Mouse (Mus musculus): ENCODE measurements around the gene Mtm1. TPM values are rescaled to one million over a fixed set of nuclear protein-coding genes. Genes with fewer than 3 reads are reported as not detected.
A peak's percentile ranks its signal among the peaks of the same experiment; 100 is the strongest.
"Not testable (repeated sequence)": the region's sequence is repeated elsewhere in the genome, so short reads cannot be mapped to it uniquely, and the experiment has no call there.

Gene Mtm1
- total RNA-seq, 2 experiments from 2014 or later = 5.1 to 7.8 TPM

DNA sequence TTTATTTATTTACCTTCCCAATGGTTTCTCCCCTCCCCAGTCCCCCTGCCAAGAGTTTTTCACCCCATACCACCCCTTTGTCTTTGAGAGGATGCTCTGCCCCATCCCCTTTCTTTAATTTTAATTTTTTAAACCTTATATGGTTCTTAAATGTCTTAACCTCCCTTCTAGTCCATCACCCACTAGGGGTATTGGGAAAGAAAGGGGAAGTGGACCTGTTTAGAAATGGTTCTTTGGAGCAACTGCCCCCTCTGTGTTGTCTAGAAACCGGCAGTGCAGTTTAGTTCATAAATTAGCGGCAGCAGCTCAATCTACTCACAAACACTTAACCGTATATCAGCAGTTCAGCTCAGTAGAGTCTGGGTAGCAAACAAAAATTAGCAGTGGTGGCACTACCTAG lies 63.6 kb downstream of the Mtm1 start:
- DNase-seq (ENCODE audit: extremely low spot score in 1 of 2, low spot score in 1 of 2) = no peak

DNA sequence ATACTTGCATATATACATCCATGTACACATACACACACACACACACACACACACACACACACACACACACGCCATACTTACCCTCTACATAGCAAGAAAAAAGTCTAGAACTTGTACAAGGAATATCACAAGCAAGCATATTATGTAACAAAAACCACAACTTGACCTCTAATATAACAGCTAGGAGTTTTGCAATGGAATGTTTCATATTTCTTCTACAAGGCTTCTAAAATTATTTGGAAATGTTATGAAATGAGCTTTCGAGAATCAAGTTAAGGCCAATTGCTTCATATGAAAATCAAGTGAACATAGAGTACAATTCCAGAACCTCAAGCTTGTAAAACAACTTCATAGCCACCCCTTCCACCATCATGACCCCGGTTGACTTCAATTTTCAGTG lies 74.9 kb downstream of the Mtm1 start:
- DNase-seq (ENCODE audit: extremely low spot score in 1 of 2, low spot score in 1 of 2) = no peak

DNA sequence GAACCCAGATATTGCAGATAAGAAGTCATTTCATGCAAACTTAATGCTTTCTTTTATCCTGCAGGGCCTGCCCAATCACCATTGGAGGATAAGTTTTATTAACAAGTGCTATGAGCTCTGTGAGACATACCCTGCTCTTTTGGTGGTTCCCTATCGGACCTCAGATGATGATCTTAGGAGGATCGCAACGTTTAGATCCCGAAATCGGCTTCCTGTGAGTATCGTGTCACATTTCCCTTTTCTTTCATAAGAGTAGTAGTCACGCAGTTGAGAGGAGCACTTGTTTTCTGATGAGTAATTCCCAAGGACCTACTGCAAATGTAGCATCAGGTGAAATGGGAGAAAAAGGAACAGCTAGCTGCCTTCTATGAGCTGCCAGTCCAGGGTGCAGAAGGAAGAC lies 76.5 kb downstream of the Mtm1 start:
- no peak for DNase-seq (ENCODE audit: extremely low spot score in 1 of 2, low spot score in 1 of 2)

DNA sequence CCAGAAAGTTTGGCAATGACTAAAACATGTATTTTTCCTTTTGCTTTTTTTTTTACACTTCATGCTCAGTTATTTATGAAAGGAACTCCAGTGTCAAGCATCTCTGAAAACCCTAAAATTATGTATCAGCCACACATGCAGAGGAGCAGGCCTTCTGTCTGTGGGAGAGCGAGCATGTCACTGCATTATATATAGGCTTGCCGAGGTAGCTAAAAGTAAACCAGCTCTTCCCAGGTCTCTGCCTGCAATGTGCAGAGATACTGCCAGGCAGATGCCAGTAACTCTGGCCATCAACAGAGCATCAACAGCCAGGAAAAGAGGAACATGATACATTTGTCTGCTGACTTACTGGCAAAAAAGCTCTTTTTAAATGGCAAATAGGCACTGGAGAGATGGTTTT lies 83.6 kb downstream of the Mtm1 start:
- no peak for DNase-seq (ENCODE audit: extremely low spot score in 1 of 2, low spot score in 1 of 2)

DNA sequence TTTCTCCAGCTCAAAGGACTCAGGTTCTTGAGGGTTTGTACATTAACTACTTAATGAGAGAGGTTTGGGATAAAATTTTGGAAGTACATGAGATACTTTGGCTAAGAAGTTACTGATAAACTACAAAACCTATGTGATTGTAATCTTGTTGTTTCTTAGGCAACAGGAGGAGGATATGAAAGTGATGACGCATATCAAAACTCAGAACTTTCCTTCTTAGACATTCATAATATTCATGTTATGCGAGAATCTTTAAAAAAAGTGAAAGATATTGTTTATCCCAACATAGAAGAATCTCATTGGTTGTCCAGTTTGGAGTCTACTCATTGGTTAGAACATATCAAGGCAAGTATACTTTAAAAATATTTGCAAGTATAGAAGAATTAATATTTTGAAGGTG lies 85.4 kb downstream of the Mtm1 start:
- DNase-seq (ENCODE audit: extremely low spot score in 1 of 2, low spot score in 1 of 2) = no peak

DNA sequence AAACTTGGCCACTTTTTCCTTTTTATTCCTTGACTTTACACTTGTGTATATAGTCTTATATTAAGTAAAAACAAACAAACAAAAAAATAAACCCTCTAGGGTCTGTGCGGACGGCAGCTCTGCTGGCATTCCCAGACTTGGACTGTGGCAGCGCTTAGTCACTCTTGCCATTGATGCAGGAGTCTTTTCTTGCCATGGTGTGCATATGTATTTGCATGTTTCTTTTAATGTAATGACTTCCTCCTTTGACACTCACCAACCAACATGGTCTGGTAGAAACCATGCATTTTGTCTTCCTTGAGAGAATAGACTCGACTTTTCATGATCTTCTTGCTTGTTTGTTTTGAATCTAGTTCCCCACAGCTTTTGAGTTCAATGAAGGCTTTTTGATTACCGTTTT lies 91.6 kb downstream of the Mtm1 start:
- no peak for DNase-seq (ENCODE audit: extremely low spot score in 1 of 2, low spot score in 1 of 2)

DNA sequence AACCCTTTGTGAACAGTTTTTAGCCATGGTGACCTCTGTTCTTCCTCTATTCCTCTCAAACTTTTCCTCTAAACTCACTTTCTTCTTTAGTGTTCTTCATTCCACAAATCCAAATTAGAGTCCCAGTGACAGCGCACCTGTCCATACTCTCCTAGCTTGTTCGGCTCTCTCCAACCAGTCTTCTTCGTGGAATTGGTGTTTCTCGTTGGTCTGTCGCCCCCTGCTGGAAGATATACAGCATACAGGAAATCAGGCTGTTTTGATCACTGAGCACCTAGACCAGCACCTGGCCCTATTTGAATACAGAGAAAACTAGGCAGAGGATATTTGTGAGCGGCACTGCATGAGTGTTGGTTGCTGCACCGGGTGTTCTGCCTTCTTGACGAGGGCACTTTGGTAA lies 100.7 kb downstream of the Mtm1 start:
- peak in 1 of 2 experiments; percentile 46 for DNase-seq (ENCODE audit: extremely low spot score in 1 of 2, low spot score in 1 of 2)

DNA sequence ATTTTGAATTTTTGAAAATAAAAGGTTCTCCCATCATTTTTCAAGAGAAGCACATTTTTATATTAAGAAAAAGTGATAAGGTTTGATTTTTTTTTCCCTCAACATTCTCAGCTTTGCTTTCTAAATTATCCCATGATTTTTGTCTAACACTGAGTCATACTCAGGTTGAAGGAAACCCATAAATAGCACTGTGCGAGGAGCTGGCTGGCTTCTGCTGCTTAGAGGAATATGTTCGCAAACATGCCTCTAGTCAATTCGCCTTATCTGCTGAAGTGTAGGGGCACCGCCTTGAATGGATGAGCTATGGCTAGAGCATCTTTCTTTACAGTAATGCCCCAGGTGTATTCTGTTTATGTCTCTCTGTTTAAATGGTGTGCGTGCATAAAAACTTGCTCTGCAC lies 103.8 kb downstream of the Mtm1 start:
- no peak for DNase-seq (ENCODE audit: extremely low spot score in 1 of 2, low spot score in 1 of 2)

DNA sequence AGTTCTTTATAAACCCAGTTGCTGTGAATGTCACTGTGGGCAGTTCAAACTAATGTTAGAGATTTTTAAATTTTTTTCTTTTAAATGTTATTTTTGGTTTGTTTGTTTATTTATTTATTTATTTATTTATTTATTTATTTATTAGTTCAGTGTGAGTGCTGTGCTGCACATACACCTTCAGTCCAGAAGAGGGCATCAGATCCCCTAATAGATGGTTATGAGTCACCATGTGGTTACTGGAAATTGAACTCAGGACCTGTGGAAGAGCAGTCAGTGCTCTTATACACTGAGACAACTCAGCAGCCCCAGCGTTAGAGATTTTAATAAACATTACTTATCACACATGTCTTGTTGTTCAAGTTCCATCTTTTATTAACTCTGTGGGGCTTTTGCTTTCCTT lies 141.5 kb downstream of the Mtm1 start:
- DNase-seq (ENCODE audit: extremely low spot score in 1 of 2, low spot score in 1 of 2) = no peak

DNA sequence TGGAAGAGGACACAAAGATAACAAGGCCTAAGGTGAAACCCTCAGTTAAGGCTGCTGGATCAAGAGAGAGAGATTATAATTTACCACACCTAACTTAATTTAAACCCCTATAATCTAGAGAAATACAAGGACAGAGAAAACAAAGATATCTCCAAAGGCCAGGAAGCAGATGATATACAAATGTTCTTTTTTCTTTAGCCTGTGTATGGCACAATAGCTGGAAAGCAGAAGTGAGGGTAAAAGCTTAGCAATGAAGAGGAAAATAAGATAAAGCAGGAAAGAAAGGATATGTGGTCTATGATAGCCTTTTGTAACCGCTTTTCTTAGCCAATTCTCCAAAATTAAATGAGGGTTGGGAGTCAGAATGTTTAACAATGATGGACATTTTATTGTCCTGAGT lies 144.8 kb downstream of the Mtm1 start:
- DNase-seq (ENCODE audit: extremely low spot score in 1 of 2, low spot score in 1 of 2) = no peak

DNA sequence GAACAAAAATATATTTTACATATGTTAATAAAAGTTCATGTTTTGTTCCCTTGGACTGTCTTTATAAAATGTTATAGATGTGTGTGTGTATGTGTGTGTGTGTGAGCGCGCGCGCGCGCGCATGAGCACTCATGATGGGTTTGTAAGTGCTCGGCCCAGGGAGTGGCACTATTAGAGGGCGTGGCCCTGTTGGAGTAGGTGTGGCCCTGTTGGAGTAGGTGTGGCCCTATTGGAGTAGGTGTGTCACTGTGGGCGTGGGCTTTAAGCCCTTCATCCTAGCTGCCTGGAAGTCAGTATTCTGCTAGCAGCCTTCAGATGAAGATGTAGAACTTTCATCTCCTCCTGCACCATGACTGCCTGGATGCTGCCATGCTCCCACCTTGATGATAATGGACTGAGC lies 151.2 kb downstream of the Mtm1 start:
- not testable (repeated sequence) for DNase-seq (ENCODE audit: extremely low spot score in 1 of 2, low spot score in 1 of 2)

DNA sequence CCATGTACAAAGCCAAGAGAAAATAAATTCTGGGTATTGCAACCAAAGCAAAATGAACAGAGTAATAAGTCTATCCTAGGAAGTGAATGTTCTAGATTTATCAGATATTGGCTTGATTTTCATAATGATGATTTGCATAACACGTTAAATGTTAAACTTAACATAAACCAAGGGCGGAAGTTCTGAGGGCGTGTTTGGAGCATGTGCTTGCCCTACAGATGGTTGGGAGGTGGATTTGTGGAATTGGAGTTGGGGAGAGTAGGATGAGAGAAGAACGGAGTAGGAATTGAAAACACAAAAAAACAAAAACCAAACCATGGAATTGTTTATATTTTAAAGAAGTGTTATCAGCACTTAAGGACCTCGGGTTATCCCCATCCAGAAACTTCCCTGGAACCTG lies 153.5 kb downstream of the Mtm1 start:
- DNase-seq (ENCODE audit: extremely low spot score in 1 of 2, low spot score in 1 of 2) = no peak

DNA sequence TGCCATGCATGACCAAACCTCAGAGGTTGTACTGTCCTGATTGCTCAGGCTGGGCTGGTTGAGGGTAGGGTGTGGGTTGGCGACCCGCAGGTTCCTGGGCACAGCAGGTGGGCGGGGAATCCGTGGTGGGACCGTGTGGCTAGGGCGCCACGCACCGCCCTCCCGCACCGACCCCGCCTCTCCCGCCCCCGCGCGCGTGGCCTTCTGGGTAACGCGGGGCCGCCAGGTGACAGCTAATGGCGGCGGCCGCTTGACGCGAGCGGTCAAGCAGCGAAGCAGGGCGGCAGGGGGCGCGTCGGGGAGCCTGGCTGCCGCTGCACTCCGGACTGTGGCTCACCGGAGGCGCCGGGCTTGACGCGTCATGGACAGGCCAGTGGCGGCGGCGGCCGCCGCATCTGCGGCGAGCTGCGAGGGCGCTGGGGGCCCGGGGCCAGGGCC lies 154.0 kb downstream of the Mtm1 start, which contains the start of gene Mtmr1:
Mtmr1 (plus strand) TSS at position 207 of the 438 bp plus-strand sequence.
- DNase-seq (ENCODE audit: extremely low spot score in 1 of 2, low spot score in 1 of 2) = peak; percentile 58 to 64

DNA sequence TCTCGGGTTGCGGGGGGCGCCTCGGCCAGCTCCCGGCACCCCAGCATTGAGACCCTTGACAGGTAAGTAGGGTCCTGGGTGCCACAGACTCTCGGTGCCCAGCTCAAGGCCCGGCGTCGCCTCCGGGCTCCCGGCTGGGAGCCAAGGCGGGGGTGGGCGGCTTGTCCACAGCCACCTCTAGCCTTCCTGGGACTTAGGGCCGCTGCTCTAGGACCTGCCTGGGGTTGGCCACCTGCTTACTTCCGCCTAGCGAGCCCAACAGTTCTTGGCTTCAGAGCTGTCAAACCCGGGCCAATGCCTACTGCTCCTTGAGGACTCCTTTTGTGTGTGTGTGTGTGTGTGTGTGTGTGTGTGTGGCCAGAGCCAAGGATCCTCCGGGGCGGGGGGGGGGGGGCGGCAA lies 154.4 kb downstream of the Mtm1 start:
- DNase-seq (ENCODE audit: extremely low spot score in 1 of 2, low spot score in 1 of 2) = peak; percentile 11 to 13

Other genes with a start within 250 kb of the Mtm1 start
- gene Mamld1, start 160.5 kb upstream of the Mtm1 start, total RNA-seq (2021) = 10 to 100 TPM; 24.5 to 26.4 TPM
- gene Mtmr1, start 154.0 kb downstream of the Mtm1 start, total RNA-seq (2021) = 10 to 100 TPM; 50.1 to 53.9 TPM

All from layer of hippocampus, postnatal 25 days (tissue).